Mouse (Mus musculus) mouse trophoblast stem cell (cell line): ENCODE measurements around the gene Tnks2.
"Not testable (repeated sequence)": the region's sequence is repeated elsewhere in the genome, so short reads cannot be mapped to it uniquely, and the experiment has no call there.

Experiments used
- in situ Hi-C, 2 experiments: fragments of 300-500 bp; cut with MseI, MboI; formaldehyde crosslinking; loops; 2 replicates in 1 of 2; 3 replicates in 1 of 2; pipeline ENCODE4 v1.15.1; 2025

The Tnks2 gene

DNA sequence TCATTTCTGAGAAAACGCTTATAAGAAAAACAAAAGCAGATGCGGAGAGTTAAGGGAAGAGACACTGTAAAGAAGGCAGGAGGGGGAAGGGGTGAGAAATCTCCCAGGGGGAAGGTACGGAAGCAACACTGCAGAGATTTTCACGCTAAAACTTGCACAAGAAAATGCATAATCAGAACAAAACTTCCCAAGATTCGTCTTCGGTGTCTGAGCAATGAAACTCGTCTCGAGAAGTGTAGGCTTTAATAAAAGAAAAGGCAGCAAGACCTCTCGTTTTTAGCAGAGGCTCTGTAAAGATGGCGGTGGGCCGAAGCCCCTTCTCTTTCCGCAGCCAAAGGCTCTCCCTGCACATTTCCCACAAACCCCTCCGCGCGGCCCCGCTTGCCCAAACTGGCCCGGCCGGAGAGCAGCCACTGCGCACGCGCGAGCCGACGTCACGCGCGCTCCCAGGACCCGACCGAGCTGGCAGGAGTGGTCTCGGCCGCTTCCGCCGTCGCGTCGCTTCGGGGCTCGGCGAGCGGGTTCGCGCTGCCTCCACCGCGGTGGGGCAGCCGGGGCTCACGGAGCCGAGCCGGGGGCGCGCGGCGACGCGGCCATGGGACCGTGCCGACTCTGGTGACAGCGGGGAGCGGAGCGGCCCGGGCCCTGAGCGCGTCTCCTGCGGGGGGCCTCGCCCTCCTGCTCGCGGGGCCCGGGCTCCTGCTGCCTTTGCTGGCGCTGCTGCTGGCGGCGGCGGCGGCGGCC, at the start of gene Tnks2:
TSS of gene Tnks2 (plus strand) at position 445 of the 744 bp plus-strand sequence.
- in situ Hi-C loops, result no loop called here

DNA sequence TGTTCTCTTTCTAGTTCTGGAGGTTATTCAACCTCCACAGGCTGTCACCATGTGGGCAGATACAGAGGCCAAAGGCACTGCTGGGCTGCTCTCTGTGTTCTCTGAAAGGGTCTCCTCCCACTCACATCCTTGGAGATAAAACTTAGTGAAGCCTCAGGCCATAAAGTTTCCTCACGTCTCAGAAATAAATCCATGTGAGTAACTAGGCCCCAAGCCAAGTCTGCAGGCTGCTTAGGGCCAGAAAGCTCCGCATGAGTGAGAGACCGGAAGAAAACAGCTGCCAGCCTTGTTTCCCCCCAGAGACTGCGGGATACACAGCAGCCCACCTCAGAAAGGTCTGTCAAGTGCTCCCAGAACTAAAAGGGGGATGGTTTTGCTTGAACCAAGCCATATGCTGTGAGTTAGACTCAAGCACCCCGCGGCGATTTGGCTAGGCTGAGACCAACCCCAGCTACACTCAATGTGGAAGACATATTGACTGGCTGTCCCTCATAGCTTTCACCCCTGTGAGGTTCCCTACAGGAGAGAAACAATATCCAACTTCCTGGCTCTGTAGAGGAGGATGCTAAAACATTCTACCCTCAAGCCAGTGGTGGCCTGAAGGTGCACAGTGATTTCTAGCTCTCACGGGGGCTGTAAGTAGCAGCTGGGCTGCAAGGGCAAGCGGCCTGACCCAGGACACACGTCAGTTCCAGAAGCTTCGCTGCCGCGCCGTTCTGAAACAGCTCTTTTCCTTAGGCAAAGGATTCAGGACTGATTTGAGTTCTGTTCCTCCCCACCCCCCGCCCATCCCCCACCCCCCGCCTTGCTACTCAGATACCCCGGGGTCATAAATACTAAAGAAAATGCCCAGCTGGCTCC, 43.9 kb upstream of the Tnks2 start:
- in situ Hi-C loops, result no loop called here

GRCm38 (mm10) chr19:36792589-36792988, 41.4 kb upstream of the Tnks2 start:
- in situ Hi-C loops, result no loop called here

GRCm38 (mm10) chr19:36793450-36793849, 40.6 kb upstream of the Tnks2 start:
- in situ Hi-C loops, result no loop called here

GRCm38 (mm10) chr19:36794008-36794407, 40.0 kb upstream of the Tnks2 start:
- in situ Hi-C loops, result no loop called here

DNA sequence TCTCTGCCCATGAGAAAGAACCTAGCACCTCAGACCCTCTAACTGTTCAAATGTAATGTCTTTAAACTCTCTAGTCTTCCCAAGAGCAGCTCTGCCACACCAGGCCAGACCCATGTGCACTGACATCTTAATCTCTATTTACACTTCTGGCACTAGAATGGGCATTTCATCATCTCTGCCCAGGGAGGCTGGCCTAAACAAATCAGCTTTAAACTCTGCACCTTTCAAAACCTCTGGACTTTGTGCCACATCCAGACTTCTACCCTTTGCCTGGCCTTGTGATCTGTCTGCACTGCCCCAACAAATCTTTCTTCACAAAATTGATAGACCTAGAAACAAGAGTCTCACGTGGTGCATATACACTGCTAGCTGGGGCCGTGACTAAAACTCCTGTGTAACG, 38.8 kb upstream of the Tnks2 start:
- in situ Hi-C loops, result no loop called here

DNA sequence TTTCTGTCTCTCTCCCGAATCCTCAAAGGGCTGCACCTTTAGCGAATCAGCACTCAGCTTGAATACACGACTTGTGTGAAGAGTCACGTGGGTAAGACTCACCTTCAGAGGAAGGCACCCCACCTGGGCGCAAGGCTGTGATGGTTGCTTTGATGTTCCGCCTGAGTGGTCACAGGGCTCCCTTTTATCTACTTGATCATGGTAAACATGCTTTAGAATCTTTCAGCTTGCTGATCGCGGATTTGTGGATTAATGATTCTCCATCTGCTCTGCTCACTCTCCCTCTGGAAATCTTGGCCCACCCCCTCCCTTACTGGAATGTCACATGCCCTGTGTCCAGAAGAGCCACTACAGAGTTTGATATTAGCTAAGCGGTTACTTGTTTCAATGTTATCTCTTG, 37.1 kb upstream of the Tnks2 start:
- in situ Hi-C loops, result no loop called here

- in situ Hi-C loops, result no loop called here
Observed at GRCm38 (mm10) chr19:36800288-36800687, 33.7 kb upstream of the Tnks2 start.

DNA sequence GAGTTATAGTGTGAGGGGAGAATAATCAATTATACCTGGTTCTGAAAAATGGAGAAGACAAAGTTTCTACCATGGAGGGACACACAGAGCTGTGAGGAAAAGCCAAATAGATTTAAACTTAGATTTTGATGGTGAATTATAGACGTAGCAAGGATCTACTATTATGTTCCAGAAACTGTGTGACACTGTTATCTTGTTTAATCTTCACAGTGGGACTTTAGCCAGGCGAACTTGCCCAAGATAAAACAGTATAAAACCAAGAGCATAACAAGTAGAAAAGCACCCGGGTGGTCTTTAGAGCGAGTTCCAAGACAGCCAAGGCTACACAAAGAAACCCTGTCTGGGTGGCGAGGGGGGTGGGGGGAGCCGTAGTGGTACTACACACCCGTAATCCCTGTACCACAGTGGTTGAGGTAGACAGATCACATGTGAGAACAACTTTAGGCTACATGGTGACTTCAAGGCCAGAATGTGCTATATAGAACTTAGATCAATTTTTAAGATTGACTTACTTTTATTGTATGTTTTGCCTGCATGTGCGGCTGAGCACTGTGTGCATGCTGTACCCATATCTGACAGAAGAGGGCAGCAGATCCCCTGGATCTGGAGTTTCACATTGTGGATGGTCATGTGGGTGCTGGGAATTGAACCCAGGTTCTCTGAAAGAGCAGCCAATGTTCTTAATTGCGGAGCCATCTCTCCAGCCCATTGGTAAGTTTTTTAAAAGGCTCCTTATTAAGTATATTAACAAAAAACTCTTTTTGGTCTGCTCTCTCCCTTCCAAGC, 32.0 kb upstream of the Tnks2 start:
- in situ Hi-C loops, result no loop called here

- in situ Hi-C loops, result no loop called here
Observed at GRCm38 (mm10) chr19:36803403-36803802, 30.6 kb upstream of the Tnks2 start.

GRCm38 (mm10) chr19:36806842-36807241, 27.2 kb upstream of the Tnks2 start:
- in situ Hi-C loops, result no loop called here

- in situ Hi-C loops, result no loop called here
Observed at GRCm38 (mm10) chr19:36808426-36809105, 25.5 kb upstream of the Tnks2 start.

DNA sequence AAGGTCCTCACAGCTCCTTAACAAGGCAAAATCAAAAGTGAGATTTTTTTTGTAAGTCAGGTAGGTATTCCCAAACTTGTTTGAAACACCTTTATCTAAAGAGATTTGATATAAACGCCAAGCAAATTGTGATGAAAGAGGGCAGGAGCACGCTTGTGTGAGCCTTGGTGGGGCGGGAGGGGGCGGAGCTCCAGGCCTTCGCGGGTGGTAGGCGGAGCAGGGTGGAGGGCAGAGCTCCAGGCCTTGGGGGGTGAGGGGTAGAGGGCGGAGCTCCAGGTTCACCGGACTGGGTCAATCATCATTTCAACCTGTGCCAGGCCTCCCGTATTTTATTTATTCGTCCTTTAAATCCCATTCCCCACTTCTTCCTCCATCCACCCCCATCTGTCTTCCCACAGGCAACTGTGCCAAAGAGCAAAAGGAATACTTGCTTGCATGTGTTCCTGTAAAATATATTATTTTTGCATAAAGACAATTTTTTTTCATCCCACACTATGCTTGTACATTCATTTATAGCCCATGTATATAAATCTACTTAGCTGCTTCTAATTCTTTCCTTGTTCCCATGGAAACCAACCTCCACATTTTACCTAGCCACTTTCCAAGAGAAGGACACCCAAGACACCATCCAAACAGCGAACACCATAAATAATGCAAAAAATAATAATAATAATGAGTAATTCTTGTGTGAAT, 24.4 kb upstream of the Tnks2 start:
- in situ Hi-C loops, result no loop called here

GRCm38 (mm10) chr19:36812011-36812410, 22.0 kb upstream of the Tnks2 start:
- in situ Hi-C loops, result no loop called here

DNA sequence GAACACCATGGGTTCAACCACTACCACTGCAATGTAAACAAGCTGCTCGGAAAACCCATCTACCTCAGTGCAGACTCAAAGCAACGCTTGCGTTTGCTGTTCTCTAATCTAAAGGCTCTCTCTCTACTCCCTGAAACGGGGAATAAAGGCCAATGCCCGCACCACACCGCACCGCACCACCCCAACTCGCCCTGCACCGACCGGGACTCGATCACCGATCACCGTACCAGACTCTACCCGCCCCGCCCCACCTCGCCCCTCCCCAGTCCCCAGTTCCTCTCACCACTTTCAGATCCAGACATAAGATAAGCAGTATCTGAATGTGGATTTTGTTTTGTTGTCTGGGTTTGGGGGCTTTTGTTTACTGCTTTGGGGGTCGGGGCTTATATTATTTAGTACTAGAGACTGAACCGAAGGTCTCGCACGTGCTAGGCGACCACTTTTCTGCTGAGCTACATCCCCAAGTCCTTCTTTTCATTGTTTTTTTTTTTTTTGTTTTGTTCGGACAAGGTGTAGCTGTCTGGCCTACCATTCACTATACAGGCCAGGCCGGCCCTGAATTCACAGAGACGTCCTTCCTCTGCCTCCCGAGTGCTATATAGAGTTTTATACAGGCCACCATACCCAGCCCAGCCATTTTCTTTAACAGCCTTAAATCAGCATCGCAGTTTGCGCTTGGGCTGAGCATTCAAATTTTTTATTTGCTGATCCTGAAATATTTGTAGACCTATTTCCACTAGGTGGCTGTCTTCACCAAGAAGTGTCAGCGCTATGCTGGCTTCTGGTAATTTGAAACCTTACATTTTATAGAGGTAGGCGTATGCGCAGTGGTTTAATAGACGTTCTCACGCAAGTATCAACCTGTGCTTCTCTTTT, 18.4 kb upstream of the Tnks2 start:
- in situ Hi-C loops, result loop anchor here in 1 of 2 experiments (5.0 kb wide), 1 partner anchor 107 kb away; no protein-coding TSS in a partner anchor

- in situ Hi-C loops, result loop anchor here in 1 of 2 experiments (5.0 kb wide), 1 partner anchor 104 kb away; no protein-coding TSS in a partner anchor
Observed at GRCm38 (mm10) chr19:36818141-36818885, 15.7 kb upstream of the Tnks2 start.

- in situ Hi-C loops, result loop anchor here in 1 of 2 experiments (5.0 kb wide), 1 partner anchor 103 kb away; no protein-coding TSS in a partner anchor
Observed at GRCm38 (mm10) chr19:36819199-36819598, 14.8 kb upstream of the Tnks2 start.

GRCm38 (mm10) chr19:36820469-36820868, 13.6 kb upstream of the Tnks2 start:
- in situ Hi-C loops, result no loop called here

- in situ Hi-C loops, result not testable (repeated sequence)
Observed at GRCm38 (mm10) chr19:36821301-36821700, 12.7 kb upstream of the Tnks2 start.
